Mouse (Mus musculus) kidney, adult 11 months (tissue): ENCODE data around the gene Nipa1.

Experiments
- DNase-seq: peaks from one replicate; pipeline ENCODE4 v3.0.0; 2022

The Nipa1 gene

DNA sequence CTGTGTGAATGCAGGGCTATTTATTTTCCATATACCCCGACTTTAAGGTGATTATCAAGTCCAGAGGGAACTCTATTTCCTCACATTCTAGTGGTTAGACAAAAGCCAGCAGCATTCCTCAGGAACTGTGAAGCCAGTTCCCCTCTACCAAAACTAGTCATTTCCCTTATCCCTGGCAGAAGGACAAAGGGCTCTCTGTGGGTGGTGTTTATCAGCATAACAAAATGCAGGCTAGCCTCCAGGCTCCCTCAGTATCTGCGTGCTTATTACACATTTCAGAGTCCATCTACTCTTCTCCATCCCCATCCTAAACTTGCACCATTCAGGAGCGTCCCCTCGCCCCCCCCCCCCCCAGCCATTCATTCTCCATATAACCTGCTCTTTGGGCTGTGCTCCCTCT is 20.8 kb downstream of the Nipa1 start:
- DNase-seq: no peak

DNA sequence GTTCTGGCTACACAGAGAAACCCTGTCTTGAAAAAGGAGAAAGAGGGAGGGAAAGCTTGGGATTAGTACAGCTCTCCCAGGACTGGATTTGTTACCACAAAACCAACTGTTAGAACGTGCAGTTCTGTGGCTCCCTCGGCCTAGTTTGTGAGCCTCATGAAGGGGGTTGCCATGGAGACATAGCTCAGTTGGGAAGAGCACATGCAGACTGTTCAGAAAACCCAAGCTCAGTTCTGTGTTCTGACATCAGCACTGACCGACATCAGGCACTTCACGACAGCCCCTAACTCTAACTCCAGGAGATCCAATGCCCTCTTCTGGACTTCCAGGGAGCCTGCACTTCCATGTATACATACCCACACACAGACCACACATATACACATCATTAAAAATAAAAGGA is 24.7 kb downstream of the Nipa1 start:
- DNase-seq: no peak

DNA sequence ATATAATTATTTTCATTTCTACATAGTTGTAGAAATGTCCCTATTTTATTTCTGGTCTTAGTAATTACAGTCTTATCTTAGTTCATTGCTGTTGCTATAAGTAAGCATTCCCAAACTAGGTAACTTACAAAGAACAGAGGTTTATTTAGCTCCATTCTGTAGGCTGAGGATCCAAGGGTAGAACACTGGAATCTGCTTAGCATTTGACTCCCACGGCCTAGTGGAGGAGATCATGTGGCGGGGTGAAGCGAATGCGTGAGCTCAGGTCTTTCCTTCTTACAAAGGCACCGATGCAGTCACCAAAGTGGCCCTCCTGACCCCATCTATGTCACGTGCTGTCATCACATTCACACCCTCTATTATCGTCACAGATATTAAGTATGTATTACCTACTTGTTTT is 27.9 kb downstream of the Nipa1 start:
- no peak for DNase-seq

DNA sequence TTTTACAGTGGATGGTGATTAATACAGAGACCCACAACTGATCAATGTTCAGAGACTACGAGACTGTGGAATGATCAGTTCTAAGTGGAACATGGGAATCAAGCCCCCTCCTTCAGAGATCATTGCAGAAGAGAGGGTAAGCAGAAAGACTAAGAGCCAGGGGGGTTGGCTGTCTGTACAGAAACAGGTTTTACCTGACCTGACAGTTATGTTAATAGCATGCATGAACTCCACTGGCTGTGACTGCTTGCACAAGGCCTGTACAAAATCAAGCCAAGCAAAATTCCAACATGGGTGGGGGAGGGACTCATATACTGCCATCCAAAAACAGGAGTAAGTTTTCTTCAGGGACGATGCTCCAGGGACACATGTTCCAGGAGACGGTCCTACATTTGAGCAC is 28.6 kb downstream of the Nipa1 start:
- DNase-seq: peak; percentile 9

DNA sequence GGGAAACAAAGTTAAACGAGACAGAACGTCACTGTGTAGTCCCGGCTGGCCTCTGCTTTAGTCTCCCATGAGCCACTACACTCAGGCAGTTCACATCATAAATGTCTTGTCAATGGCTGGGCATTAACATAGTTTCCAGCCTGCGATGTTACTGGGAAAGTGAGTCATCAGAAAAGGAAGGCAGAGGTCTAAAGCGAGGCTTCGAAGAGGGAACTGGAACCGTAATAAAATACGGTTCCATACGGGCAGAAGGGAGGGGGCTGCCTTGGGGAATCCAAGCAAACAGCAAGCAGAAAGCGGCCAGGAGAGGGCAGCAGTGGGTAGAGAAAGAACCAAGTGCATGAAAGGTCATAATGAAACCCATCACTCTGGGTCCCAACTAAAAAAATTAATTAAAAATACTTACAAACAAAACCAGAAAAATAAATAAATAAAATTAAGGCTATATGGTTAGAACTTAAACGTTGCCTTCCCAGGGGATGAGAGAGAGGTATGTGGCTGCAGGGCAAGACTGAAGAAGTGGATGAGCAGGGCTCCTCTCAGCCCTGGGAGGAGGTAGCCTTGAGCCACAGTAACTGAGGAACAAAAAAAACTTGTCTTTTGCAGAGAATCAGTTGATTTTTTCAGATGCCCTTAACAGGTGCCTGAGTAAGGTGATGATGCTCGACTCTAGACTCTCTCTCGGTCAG is 33.1 kb downstream of the Nipa1 start:
- peak; percentile 42 for DNase-seq

DNA sequence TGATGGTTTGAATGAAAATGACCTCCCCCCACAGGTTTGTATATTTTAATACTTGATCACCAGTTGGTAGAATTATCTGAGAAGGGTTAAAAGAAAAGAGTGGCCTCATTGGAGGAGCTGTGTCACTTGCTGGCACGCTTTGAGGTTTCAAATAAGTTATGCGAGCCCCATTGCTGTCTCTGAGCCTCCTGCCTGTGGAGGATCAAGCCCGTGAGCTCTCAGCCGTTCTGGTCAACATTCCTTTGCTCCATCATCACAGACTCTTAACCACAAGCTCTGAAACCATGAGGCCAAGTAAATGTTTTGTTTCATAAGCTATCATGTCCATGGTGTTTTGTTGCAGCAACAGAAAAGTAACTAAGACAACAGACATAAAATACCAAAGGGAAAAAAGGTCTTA is 35.0 kb downstream of the Nipa1 start:
- DNase-seq: no peak

DNA sequence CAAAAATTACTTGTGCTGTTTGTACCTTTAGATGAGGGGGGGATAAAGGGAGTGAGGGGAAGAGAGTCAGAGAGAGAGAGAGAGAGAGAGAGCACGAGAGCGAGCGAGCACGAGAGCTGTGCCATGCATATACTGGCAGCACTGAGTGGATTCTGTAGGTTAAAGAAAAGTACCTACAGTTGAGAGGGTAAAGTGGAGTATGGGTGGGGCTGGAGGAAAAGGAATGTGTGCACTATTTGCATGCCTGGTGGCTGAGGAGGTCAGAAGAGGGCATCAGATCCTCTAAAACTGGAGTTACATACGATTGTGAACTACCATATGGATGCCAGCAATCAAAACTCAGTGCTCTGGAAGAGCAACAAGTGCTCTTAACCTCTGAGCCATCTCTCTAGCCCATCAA is 36.6 kb downstream of the Nipa1 start:
- DNase-seq: no peak

DNA sequence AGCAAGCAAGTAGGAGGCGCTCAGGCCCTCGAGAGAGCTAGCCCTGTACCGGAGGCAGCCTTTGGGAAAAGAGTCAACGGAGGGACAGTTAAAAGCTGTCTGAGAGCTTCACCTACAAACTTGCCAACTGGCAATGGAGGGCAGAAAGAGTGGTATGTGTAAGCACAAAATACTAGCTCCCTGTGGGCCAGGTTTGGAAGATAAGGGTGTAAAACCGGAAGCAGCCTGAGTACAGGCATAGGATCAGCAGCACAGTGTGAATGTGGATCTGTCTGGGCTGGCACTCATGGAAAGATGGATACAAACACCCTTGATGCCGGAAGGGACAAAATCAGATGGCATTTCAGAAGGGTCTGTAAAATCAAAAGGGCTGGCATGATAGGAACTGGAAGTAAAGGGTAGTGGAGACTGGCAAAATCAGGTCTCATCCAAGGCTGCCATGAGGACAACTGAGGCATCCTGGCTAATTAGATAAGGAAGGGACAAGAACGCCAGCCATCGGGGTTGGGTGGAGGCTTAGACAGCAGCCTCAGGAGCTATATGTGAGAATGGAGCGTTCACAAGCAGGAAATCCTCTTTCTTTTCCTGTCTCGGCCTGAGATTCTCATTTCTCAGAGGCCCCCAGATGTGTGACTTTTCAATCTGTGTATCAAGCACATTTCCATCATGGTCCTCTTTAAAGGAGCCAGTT is 37.6 kb downstream of the Nipa1 start:
- no peak for DNase-seq

DNA sequence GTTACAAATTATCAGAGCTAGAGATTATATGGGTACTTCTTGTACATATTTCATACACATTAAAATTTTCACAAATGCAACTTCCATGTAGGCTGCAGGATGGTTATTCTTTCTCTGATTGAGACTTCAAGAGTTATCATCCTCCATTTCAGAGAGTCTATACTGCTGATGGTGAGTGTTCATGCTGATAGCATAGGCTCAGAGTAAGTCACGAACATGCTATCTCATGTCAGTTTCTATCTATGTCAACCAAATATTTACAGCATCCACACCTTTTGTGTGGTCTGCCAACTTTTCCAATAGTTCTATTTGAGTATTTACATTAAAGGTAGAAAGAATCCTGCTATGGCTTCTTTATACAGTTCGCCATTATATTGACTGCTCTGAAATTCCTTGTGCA is 38.2 kb downstream of the Nipa1 start:
- no peak for DNase-seq

DNA sequence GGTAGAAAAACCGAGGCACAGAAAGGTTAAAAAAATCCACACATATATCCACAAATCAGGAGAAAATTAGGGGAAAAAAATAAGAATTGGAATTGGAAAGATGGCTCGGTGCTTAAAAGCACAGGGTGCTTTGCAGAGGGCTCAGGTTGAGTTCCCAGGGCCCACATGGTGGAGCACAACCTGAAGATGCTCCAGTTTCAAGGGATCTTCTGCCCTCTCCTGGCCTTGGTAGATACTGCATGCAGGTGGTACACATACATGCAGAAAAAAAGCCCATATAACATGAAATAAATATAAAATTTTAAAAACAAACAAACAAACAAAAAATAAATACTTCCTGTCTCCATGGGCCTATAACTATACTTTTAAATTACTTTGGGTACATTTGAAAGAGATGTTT is 45.3 kb downstream of the Nipa1 start:
- DNase-seq: no peak

DNA sequence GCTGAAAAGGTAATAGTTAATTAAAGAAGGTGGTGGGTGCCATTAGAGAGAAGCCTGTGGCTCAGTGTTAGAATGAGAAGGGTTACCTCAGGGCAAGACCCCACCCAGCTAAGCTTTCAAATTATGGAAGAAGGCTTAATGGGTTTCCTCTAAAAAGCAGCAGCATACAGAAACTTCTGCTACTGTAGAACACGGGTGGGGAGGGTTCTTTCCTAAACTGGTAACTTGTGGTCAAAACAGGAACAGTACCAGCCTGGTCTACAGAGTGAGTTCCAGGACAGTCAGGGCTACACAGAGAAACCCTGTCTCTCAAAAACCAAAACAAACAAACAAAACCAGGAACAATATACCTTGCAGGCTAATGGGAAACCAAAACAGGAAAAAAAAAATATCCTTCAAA is 50.3 kb downstream of the Nipa1 start:
- no peak for DNase-seq

DNA sequence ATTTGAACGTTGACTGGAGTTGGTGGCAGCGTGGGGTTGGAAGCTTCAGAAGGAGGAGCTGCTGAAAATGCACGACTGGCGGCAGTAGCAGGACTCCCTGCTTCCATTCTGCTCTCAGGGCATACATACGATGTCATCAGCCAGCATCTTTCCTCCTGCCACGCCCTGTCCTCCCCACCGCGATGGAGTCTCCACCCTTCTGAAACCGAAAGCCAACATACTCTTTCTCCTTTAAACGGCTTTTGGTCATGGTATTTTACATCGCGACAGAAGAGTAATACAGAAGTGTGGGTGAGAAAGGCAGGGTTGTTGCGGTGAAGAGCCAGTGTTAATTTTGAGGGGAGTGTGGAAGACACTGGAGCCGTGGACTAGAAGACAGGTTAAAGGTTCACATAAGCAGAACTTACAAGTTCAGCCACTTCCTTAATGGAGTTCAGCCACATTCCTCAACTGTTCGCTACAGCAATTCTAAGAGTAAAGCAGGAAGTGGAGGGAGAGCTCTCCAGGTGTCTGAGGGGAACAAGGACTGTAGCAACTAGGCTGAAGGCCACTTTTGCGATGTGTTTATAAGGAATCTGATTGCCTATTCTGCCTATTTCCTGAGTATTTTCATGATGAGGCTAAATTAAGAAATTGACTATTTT is 51.4 kb downstream of the Nipa1 start:
- no peak for DNase-seq

DNA sequence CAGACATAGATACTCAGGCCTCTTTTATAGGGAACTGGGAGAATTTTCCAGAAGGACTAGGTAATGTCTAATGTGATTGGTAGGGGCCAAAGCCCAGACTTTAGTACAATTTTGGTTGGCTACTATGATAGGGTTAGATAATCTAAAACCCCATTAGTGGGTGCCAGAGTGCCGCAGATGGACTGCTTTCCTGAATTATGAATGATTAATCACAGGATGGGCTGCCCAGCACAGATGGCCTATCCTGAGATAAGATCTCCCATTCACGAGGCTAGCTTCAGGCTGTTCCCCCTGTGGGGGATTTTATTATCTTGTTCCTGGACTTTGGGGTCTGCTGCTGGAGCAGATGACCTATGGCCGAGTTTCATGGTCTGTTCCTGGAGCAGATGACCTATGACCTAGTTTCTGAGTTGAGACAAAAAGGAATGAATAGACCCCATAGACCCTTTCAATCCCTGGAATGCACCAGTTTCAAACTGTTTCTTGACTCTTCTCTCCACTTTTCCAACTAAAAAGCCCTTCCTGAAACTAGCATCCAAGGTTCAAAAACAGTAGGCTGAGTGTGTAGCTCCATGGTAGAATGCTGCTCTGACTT is 52.8 kb downstream of the Nipa1 start:
- DNase-seq: no peak

DNA sequence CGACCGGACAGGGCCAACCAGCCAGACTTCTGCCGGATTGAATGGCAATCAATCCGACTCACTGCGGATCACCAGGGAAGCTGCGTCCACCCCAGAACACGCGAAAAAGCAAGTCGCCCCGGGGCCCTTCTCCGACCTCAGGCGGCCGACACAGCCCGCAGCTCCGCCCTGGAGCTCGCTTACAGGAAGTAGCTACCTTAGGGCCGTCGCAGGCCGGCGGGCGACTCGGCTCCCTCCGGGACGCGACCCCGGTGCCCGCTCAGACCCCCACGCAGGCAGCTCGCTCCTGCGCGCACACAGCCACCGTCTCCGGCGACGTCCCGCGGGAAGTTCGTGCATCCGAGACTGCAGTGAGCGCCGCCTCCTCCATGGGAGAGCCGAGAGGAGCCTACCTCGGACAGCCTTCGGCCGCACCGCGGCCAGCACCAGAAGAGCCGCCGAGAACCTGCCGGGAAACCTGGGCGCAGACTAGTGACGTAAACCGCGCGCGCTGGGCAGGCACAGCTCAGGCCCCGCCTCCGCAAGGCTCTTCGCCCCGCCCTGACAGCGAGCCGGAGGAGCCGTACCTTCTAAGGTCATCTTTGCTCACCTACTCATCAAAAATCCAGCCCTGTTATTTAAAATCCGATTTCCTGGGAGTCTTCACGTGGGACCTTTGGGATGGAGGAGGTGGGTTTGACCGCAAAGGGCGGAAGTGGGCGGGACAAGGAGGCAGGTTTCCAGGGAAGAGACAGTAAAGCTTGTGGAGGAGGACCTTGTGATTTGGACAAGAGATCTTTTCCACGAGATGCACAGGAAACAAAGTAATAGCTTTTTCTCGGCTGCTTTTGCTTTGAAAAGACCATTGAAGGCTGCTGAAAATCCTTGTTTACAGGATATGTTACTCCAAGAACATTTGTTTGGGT is 57.5 kb downstream of the Nipa1 start, which contains the start of gene Nipa2:
Nipa2 (minus strand) TSS at position 473 of the 905 bp plus-strand sequence.
- DNase-seq: peak; percentile 91

DNA sequence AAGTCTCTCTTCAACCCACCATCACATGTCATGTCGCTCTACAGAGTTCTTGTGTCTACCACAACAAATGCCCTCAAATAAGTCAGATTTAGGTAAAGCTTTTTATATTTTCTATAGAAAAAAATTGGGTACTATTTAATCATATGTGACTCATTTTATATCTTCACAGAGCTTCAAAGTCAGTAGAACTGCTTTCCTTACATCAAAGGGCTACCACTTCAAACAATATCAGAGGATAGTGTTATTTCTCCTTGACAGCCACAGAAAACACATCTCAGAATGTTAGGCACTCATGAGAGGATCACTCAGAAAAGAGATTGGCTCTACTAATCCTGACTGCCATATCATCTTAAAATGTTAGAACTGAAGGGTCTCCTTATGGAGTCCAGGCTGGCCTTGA is 59.2 kb downstream of the Nipa1 start:
- no peak for DNase-seq

DNA sequence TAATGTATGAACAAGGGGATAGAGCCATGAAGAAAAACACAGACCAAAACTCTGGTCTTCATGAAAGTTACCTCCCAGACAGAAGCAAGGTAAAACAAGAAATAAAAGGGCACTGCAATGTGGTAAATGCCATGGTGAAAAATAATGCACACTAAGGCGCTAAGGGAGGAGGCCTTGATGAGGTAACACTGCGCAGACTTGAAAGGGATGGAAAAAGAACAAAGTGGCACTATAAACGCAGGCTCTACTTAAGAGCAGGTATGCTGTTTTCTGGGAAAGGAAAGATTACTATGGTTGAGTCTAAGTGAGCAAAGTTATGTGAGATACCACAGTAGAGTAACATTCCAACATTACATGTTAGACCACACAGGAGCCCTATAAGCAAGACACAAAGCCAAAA is 60.0 kb downstream of the Nipa1 start:
- DNase-seq: no peak

DNA sequence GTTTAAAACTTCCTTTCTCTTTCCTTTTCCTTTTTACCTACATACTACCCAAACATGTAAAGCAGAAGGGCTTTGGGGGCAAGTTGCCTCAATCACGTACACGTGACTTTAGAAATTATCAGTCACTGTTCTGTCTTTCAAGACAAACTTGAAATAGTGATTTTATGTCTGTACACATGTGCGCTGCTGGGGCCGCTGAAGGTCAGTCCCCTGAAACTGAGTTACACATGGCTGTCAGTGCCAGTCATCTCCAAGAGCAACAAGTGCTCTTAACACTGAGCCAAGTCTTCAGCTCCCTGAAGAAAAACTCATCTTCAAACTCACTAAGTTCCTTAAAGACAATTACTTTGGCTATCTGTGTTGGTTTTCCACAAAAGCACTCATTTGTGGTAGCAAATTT is 61.8 kb downstream of the Nipa1 start:
- no peak for DNase-seq

DNA sequence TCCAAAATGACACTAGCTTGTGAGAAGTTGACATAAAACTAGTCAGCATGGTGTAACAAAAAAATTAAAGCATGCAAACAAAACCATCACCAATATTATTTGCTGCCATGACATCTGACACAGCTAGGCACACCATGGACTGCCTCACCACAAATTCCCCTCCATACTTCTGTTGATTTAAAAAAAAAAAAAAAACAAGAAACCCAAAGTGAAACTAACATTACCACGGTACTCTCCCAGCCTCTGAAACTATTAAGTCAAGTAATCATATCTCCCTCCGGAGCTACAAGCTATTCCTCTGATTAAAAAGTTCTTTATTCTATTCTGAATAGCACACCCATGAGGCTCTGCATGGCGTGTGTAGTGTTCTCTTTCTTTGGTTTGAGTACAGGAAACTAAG is 62.6 kb downstream of the Nipa1 start:
- DNase-seq: no peak

DNA sequence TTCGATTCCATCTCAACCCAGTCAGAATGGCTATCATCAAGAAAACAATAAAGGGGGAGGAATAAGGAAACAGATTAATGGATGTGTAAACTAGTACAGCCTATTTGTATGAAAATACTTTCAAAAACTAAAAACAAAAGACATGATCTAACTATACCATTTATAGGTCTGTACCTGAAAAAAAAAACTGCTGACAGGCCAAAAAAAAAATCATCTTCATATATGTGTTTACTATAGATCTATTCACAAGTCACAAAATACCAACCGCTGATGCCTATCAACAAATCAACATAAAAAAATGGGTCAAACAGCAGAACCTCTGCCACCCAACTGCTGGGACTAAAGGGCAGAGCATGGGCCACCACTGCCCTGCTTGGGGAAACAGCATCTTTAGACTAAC is 63.7 kb downstream of the Nipa1 start:
- DNase-seq: no peak

DNA sequence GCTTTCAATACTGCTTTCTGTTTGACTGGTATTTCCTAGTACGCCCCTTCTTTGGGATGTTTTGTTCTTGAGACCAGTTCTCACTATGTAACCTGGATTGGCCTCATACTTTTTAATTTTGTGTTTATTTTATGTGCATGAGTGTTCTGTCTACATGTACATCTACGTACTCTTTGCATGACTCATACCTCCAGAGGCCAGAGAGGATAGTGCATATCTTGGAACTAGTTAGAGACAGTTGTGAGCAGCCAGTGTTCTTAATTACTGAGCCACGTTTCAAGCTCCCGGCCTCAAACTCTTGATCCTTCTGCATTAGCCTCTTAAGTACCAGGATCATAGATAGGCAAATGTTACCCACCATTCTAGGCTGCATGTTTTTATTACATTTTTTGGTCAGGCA is 81.4 kb downstream of the Nipa1 start:
- DNase-seq: no peak

DNA sequence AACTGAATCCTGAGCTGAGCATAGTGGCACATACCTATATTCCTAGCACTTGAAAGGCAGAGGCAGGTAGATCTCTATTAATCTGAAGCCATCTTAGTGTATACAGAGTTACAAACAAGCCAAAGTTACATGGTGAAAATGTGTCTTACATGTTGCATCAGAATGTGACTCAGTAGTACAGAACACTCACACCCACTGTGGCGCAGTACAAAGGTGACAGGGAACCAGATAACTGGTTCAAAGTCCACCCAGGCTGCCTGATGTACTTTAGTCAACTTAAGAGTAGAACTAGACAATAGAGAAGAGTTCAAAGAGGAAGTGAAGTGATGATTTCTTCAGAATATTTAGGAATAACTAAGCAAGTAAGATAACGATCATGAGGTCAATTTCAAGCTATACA is 84.7 kb downstream of the Nipa1 start:
- no peak for DNase-seq

DNA sequence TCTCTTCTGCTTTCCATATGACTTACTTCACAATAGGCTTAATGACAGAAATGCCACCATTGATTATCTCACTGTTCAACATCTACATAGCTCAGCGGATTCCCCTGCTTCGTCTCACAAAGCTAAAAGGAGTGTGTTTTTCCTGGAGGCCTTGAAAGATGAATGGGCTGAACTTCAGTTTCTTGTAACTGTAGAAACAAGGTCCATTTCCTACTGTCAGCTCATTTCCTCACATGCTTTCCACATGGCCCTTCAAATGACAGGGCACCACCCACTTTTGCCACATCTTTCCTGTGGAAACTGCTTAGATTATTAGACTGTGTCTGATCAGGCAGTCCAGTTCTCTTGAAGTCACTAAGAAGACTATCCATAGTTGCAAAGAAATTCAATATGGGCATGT is 91.1 kb downstream of the Nipa1 start:
- DNase-seq: no peak
